Comparison of ENCODE assay signal across 9 mouse cellular contexts in genomic region chr15:77220137-77220536, GRCm38 (mm10).
DNase-seq lines count a peak whose midpoint lies in the region; ATAC-seq and TF ChIP-seq lines count a peak whose summit lies in the region.
"Had no signal": no experiment of that assay in that cellular context is flagged by ENCODE, and none has a peak within 500 bp of the region (broad histone marks: within the 10 kb centered on the region; RNA-seq: fewer than 3 reads in every experiment).

No protein-coding gene starts in this region.

- H3K4me3 ChIP-seq in heart, adult 2 months, result no peak overlapping the region
- no peak overlapping the region for H3K4me3 ChIP-seq in heart, embryonic 11.5 days (ENCODE audit: low read depth, low read length)
- H3K4me3 ChIP-seq in gastrocnemius, adult 2 months, result no peak overlapping the region
- no peak overlapping the region for H3K4me3 ChIP-seq in forebrain, embryonic 16.5 days (replicated peaks; ENCODE audit: low read length)
- H3K4me3 ChIP-seq: limb, embryonic 13.5 days had no signal

- H3K36me3 ChIP-seq in heart, adult 2 months (ENCODE audit: control insufficient read depth, insufficient read depth, low read length), result peaks cover 8% of the 10 kb centered on the region
- no peaks in the 10 kb centered on the region for H3K36me3 ChIP-seq in heart, embryonic 11.5 days (ENCODE audit: control insufficient read depth, insufficient read depth, low read length)
- H3K36me3 ChIP-seq in forebrain, embryonic 16.5 days (ENCODE audit: control insufficient read depth, insufficient read depth), result no peaks in the 10 kb centered on the region
- H3K36me3 ChIP-seq: limb, embryonic 13.5 days had no signal

- no peak for TF ChIP-seq POLR2A in heart, adult 2 months (IDR thresholded peaks at IDR 0.05; ENCODE audit: insufficient read depth, low read depth, low read length)

- peaks cover 3% of the 10 kb centered on the region; the same call in 1 of the 2 replicates for H3K79me2 ChIP-seq in heart, adult 2 months (replicated peaks; ENCODE audit: control insufficient read depth, insufficient read depth, low read length)

- no peak for ATAC-seq in heart, embryonic 11.5 days (replicated peaks; ENCODE audit: insufficient number of reproducible peaks, low FRiP score, low TSS enrichment)
- no peak for ATAC-seq in forebrain, embryonic 16.5 days

- peak in 1 of 2 experiments; percentile 63 for DNase-seq in heart, adult 2 months
- DNase-seq in adrenal gland, adult 2 months, result peak; percentile 89
- DNase-seq in gastrocnemius, adult 2 months, result peak; percentile 76
- peak; percentile 77 to 82 for DNase-seq in kidney, postnatal 25 days
- peak; percentile 73 for DNase-seq in skeletal muscle tissue, adult 2 months (ENCODE audit: low read depth, low spot score)
- no peak for DNase-seq in left cerebral cortex, postnatal 10 days (ENCODE audit: extremely low spot score in 1 of 2, low spot score in 2 of 2)

- TF ChIP-seq CTCF in heart, adult 2 months (IDR thresholded peaks at IDR 0.05), result peak; percentile 84
- TF ChIP-seq CTCF in gastrocnemius, adult 2 months (IDR thresholded peaks at IDR 0.05), result peak; percentile 83

- peak; percentile 94 for TF ChIP-seq EP300 in heart, adult 2 months (IDR thresholded peaks at IDR 0.05; ENCODE audit: insufficient read depth, low read depth, low read length)

- H3K4me2 ChIP-seq in heart, embryonic 11.5 days, result no peak overlapping the region
- H3K4me2 ChIP-seq in forebrain, embryonic 16.5 days (ENCODE audit: low read length), result no peak overlapping the region
- H3K4me2 ChIP-seq: limb, embryonic 13.5 days had no signal

- intact Hi-C loops in heart, adult 2 months (cut with DNase I), result loop anchor here (2.0 to 5.0 kb wide), 3 partner anchors 113 to 248 kb away; no protein-coding TSS in a partner anchor
- intact Hi-C loops in gastrocnemius, adult 2 months (cut with DNase I), result loop anchor here (5.0 kb wide), 2 partner anchors 138 to 248 kb away; no protein-coding TSS in a partner anchor
- intact Hi-C loops in left cerebral cortex, postnatal 10 days (cut with DNase I), result no loop called here

- H3K9me3 ChIP-seq in heart, embryonic 11.5 days (replicated peaks; ENCODE audit: control insufficient read depth, low read length), result no peaks in the 10 kb centered on the region
- H3K9me3 ChIP-seq in forebrain, embryonic 16.5 days (ENCODE audit: control insufficient read depth, low read length), result no peaks in the 10 kb centered on the region
- H3K9me3 ChIP-seq: limb, embryonic 13.5 days had no signal

- H3K4me1 ChIP-seq in heart, adult 2 months (ENCODE audit: control insufficient read depth, insufficient read depth, low read length), result peaks cover 24% of the 10 kb centered on the region
- peaks cover 38% of the 10 kb centered on the region for H3K4me1 ChIP-seq in heart, embryonic 11.5 days (ENCODE audit: control insufficient read depth, insufficient read depth, low read length)
- no peaks in the 10 kb centered on the region for H3K4me1 ChIP-seq in forebrain, embryonic 16.5 days (replicated peaks; ENCODE audit: control insufficient read depth, insufficient read depth, low read length)

- no peaks in the 10 kb centered on the region for H3K27me3 ChIP-seq in heart, adult 2 months (ENCODE audit: control insufficient read depth, insufficient read depth, low read length)
- no peaks in the 10 kb centered on the region for H3K27me3 ChIP-seq in heart, embryonic 11.5 days (ENCODE audit: control insufficient read depth, insufficient read depth, low read length)
- H3K27me3 ChIP-seq in forebrain, embryonic 16.5 days (replicated peaks; ENCODE audit: control insufficient read depth, insufficient read depth, low read length), result no peaks in the 10 kb centered on the region
- H3K27me3 ChIP-seq: limb, embryonic 13.5 days had no signal

- peak overlapping the region; percentile 36; the same call in 1 of the 2 replicates for H3K27ac ChIP-seq in heart, adult 2 months
- H3K27ac ChIP-seq in heart, embryonic 11.5 days (ENCODE audit: low read depth, low read length), result no peak overlapping the region
- H3K27ac ChIP-seq in gastrocnemius, adult 2 months, result peak overlapping the region; percentile 46
- H3K27ac ChIP-seq in forebrain, embryonic 16.5 days (ENCODE audit: low read length), result no peak overlapping the region
- H3K27ac ChIP-seq: limb, embryonic 13.5 days had no signal

- H3K9ac ChIP-seq in heart, adult 2 months (ENCODE audit: low read depth, low read length), result no peak overlapping the region
- H3K9ac ChIP-seq in heart, embryonic 11.5 days (ENCODE audit: low read depth, low read length), result no peak overlapping the region
- H3K9ac ChIP-seq in forebrain, embryonic 16.5 days (replicated peaks; ENCODE audit: low read depth, low read length), result no peak overlapping the region
- H3K9ac ChIP-seq: limb, embryonic 13.5 days had no signal

Comparison
In these comparisons a context has a peak if more than half of its experiments do, and no peak if none do; other contexts are left out.
1. H3K27ac ChIP-seq: peak in heart, adult 2 months (single experiment) and gastrocnemius, adult 2 months (single experiment); none in heart, embryonic 11.5 days (single experiment) and forebrain, embryonic 16.5 days (single experiment).
2. DNase-seq: peak in adrenal gland, adult 2 months (single experiment), gastrocnemius, adult 2 months (single experiment), kidney, postnatal 25 days (2 of 2) and skeletal muscle tissue, adult 2 months (single experiment); none in left cerebral cortex, postnatal 10 days (0 of 2).